Mouse (Mus musculus) T-helper 17 cell (primary cell): ENCODE data around the gene Rai1.

Source experiments
- in situ Hi-C, 2 experiments: fragments of 300-600 bp; cut with MboI, MseI; formaldehyde crosslinking; loops; 1 replicate in 1 of 2; 2 replicates in 1 of 2; pipeline ENCODE4 v1.15.1; 2025; ENCODE audit warnings: high pct_unique_total_duplicates in 2 of 2

Gene Rai1

DNA sequence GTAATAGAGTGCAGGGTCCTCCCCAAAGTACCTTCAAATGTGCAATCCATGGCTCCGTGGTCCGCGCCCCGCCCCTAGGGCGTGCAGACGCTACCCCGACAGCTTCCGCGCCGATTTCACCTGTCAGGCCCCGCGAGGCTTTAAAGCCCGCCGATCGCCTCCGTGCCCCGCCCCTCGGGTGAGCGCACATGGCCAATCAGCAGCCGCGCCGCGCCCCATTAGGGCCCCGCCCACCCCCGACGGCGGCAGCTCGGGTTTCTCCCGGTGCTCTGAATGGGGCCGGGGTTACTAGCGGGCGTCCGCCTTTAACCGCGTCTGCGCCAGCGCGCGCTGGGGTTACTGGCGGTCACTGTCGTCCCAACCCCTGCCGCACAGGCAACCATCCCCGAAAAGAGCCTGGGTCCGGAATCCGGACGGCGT is 105.5 kb downstream of the Rai1 start:
- in situ Hi-C loops: loop anchor here (10.0 to 25.0 kb wide), 2 partner anchors 624 to 1998 kb away; partner anchors contain the start of gene Dhrs7b (in 1 of the 2)

GRCm38 (mm10) chr11:60211152-60211551 is 106.3 kb downstream of the Rai1 start:
- in situ Hi-C loops: loop anchor here (10.0 to 25.0 kb wide), 2 partner anchors 624 to 1999 kb away; partner anchors contain the start of gene Dhrs7b (in 1 of the 2)

- in situ Hi-C loops: loop anchor here (10.0 to 25.0 kb wide), 2 partner anchors 623 to 1999 kb away; partner anchors contain the start of gene Dhrs7b (in 1 of the 2)
These were observed 106.9 kb downstream of the Rai1 start for GRCm38 (mm10) chr11:60211761-60212160.

DNA sequence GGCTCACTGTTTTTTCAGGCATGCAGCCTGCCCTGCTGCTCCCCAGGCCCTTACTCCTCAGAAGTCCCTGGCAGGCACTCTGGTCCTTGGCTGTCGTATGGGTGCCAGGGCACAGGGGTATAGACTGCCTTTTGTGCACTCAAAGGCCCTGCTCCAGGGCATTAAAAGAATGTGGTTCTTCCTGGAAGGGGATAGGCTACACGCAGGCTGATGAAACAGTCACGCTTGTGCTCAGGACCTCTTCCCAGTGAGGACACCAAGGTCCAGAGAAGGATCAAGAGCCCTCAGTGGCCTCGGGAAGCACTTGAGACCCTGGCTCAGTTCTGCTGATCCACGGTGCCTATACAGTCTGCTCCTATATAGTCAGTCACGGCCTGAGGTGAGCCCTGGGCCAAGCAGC is 108.5 kb downstream of the Rai1 start:
- in situ Hi-C loops: loop anchor here (10.0 to 25.0 kb wide), 2 partner anchors 622 to 2001 kb away; partner anchors contain the start of gene Dhrs7b (in 1 of the 2)

- in situ Hi-C loops: loop anchor here (10.0 to 25.0 kb wide), 2 partner anchors 618 to 2004 kb away; partner anchors contain the start of gene Dhrs7b (in 1 of the 2)
These were observed 111.9 kb downstream of the Rai1 start for GRCm38 (mm10) chr11:60216671-60217070.

GRCm38 (mm10) chr11:60217467-60217866 is 112.7 kb downstream of the Rai1 start:
- in situ Hi-C loops: loop anchor here (10.0 to 25.0 kb wide), 2 partner anchors 617 to 2005 kb away; partner anchors contain the start of gene Dhrs7b (in 1 of the 2)

GRCm38 (mm10) chr11:60219609-60220008 is 114.8 kb downstream of the Rai1 start:
- in situ Hi-C loops: loop anchor here (10.0 to 25.0 kb wide), 2 partner anchors 615 to 2007 kb away; partner anchors contain the start of gene Dhrs7b (in 1 of the 2)

GRCm38 (mm10) chr11:60220291-60220804 is 115.5 kb downstream of the Rai1 start:
- in situ Hi-C loops: loop anchor here in 1 of 2 experiments (25.0 kb wide), 1 partner anchor 2008 kb away; no protein-coding TSS in a partner anchor

DNA sequence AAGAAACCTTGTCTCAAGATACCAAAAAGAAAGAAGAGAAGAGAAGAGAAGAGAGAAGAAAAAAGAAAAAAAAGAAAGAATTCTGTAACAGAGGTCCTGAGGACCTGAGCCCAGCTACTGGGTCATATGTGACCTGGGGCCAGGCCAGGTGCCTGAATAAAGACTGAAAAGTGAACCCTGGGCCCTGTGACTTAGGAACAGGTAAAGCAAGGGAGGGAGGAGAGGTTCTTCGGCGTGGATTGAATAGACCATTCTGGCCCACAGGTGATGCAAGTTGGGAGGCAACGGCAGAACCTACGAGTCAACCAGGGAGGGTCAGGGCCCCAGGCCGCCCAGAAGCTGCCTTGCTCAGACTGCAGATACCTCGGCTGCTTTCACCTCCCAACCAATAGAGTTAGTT is 116.6 kb downstream of the Rai1 start:
- in situ Hi-C loops: loop anchor here in 1 of 2 experiments (25.0 kb wide), 1 partner anchor 2009 kb away; no protein-coding TSS in a partner anchor

- in situ Hi-C loops: loop anchor here in 1 of 2 experiments (25.0 kb wide), 1 partner anchor 2010 kb away; no protein-coding TSS in a partner anchor
These were observed 117.3 kb downstream of the Rai1 start for GRCm38 (mm10) chr11:60222085-60222468.

DNA sequence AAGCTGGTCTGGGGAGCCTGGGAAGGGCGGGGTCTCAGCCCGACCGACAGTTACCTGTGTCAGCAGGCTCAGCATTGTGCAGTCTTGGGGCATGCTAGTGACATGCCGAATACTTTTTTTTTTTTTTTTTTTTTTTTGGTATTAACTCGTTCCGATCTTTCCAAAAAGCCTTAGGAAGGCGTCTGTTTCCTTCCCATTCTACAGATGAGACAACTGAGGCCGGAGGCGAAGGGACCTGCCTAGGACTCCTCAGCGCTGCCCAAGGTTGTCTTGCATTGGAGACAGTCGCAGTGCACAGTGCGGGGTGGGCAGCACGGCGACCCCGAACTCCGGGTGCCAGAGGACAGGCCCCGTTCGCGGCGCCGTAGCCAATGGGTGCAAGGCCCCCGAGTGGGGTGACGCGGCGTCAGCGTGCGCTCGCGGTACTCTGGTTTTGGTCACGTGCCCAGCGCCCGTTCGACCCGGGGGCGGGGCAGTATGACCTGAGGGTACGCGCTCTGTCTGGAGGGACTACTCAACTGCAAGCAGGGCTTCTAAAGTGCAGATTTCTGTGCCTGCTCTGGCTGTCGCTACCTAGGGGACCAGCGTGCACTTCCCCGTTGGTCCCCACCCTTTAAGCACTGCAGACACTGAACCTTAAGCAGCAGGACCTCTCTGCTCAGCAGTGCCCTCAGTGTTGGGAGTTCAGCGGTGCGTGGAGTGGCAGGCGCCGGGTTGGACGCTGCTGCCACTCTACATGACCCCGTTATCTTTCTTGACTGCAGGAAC is 117.8 kb downstream of the Rai1 start, which contains the start of gene Srebf1:
Gene Srebf1, minus strand, starts transcription at position 113 of the 768 bp plus-strand sequence.
- in situ Hi-C loops: loop anchor here in 1 of 2 experiments (25.0 kb wide), 1 partner anchor 2010 kb away; no protein-coding TSS in a partner anchor

DNA sequence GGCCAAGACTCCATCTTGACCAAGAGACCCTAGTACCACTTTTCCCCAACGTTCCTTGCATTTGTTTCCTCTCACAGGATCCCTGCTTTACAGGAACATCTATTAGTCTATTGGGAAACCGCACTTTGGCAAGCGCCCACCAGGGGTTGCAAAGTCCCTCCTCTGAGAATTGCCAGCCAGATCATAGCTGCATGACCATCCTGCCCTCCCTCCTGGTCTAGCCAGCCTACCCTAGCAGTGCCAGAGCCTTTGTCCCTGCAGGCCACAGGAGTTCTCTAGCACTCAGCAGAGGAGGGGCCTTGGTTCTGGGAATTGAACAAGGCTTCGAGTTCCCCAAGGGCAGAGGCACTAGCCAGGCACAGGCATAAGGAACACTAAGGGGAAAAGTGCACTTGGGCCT is 119.9 kb downstream of the Rai1 start:
- in situ Hi-C loops: loop anchor here in 1 of 2 experiments (25.0 kb wide), 1 partner anchor 2012 kb away; no protein-coding TSS in a partner anchor

DNA sequence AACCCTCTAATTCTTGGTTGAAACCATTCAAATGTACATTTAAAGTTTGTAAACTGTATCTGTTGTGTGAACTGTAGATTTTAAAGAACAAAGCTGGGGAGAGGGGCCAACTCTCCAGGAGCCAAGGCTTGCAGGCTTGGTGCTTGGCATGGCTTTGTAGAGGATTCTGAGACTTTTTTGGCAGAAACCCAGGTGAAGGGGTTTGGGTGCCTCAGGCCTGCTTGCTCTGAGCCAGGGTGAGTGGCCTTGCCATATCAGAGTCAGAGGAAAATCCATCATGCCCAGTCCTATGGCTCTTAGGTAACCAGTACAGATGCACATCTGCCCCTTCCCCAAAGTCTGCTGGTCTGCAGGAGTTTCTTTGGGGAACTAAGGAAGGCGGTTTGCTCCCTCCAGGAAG is 121.1 kb downstream of the Rai1 start:
- in situ Hi-C loops: no loop called here

DNA sequence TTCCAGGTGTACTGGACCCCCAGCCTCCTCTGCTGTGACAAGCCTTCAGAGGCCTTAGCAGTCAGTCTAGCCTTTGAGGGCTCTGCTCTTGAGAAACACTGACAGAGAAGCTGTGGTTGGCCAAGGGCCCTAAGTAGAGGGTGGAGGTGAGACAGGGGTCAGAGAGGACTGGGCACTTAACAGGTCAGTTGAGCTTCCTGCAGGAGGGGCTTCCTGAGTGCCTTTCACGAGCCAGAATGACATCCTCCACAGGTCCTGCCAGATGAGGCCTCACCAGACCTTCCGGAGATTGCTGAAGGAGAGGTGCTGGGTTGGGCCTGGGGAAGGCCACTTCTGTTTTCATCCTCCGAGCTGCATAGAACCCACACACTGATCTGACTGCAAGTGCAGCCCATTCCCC is 123.7 kb downstream of the Rai1 start:
- in situ Hi-C loops: no loop called here

- in situ Hi-C loops: no loop called here
These were observed 125.0 kb downstream of the Rai1 start for GRCm38 (mm10) chr11:60229821-60230220.

- in situ Hi-C loops: no loop called here
These were observed 125.7 kb downstream of the Rai1 start for GRCm38 (mm10) chr11:60230512-60230911.

DNA sequence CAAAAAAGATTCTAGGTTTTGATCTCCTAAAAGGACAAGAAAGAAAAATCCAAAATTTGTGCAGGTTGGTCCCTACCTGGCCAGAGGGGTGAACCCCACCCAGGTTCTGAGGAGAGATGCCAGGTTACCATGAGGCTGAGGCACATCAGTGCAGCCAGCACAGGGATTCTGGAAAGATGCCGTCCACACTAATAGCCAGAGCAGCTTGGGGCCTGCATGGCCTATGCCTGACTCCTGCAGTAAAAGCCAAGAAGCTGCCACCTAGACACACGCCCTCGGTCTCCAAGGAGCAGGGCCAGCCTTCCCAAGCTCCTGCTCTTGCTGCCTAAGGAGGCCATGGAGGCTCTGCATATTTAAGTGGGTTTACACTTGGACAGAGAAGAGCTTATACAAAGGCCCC is 126.5 kb downstream of the Rai1 start:
- in situ Hi-C loops: no loop called here

GRCm38 (mm10) chr11:60231951-60232350 is 127.1 kb downstream of the Rai1 start:
- in situ Hi-C loops: no loop called here

DNA sequence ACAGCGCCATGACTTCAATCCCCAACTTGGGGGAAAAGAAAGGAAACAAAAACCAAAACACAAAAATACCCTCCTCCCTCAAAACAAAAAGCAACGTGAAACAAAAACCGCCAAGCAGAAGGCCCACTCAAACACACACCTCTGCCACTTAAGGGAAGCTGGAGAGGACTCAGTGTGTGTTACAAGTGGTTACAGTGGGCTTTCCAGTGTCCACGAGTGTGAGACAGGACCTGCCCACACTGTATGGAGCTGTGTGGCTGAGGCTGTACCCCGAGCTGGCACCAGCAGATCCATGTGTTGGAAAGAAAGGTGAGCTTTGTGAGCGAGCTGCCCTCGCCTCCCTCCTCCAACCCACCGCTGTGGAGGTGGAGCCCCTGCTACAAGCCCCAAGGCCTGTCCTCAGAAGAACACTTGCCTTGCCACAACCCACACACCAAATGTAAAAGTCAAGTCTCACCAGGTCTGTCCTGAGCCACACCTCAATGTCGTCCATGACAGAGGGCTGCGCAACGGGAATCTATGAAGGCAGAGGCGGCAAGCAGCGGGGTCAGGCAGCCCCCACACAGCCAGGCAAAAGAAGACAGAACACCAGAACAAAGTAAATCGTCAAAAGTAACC is 127.7 kb downstream of the Rai1 start:
- in situ Hi-C loops: no loop called here

GRCm38 (mm10) chr11:60233235-60233634 is 128.4 kb downstream of the Rai1 start:
- in situ Hi-C loops: no loop called here

GRCm38 (mm10) chr11:60235351-60235750 is 130.5 kb downstream of the Rai1 start:
- in situ Hi-C loops: loop anchor here in 1 of 2 experiments (5.0 kb wide), 1 partner anchor 97 kb away; no protein-coding TSS in a partner anchor
